Mouse (Mus musculus): ENCODE data around the gene Carf. TPM values are rescaled to one million over a fixed set of nuclear protein-coding genes. Genes with fewer than 3 reads are reported as not detected.

Gene Carf
- polyA plus RNA-seq, 2 experiments, result 9.0 to 9.4 TPM

DNA sequence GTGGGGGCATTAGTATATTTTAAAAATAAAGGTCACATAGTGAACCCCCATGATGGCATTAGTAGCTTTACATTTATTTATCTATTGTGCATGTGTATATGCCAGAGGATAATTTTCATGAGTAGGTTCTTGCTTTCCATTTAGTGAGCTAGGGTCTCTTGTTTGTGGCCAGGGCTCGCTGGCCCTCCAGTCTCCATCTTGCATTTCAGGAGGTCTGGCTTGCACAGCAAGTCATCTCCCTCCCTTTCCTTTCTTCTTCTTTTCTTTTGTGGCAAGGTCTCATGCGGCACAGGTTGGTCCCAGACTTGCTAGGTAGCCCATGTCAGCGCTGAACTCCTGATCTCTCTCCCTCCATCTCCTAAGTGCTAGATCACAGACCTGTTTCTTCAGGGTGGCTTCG, 81.3 kb downstream of the Carf start:
- no peaks in the 10 kb centered on the region for H3K27me3 ChIP-seq (ENCODE audit: control insufficient read depth, insufficient read depth, low read length)
- DNase-seq (ENCODE audit: low spot score) (no peak), ATAC-seq (ENCODE audit: low FRiP score, low read depth) (no peak)
- no peaks in the 10 kb centered on the region for H3K36me3 ChIP-seq (ENCODE audit: control insufficient read depth, insufficient read depth, low read length)
- peaks cover 3% of the 10 kb centered on the region; the same call in 1 of the 2 replicates for H3K4me1 ChIP-seq (ENCODE audit: control insufficient read depth, insufficient read depth, low read length)
- TF ChIP-seq POLR2A (IDR thresholded peaks at IDR 0.05; ENCODE audit: borderline replicate concordance, extremely low read depth, insufficient read depth, insufficient read length), result no peak
- no peak overlapping the region for H3K27ac ChIP-seq (replicated peaks; ENCODE audit: low read depth, low read length)
- peak overlapping the region; percentile 39 for H3K4me2 ChIP-seq (replicated peaks; ENCODE audit: low read depth, low read length, severe bottlenecking)
- H3K9ac ChIP-seq (ENCODE audit: low read depth, low read length, severe bottlenecking), result peak overlapping the region; percentile 77; the same call in 1 of the 2 replicates
- no peaks in the 10 kb centered on the region for H3K9me3 ChIP-seq (ENCODE audit: control insufficient read depth, low read length)
- H3K4me3 ChIP-seq (replicated peaks; ENCODE audit: low read length), result peak overlapping the region; percentile 88; the same call in 1 of the 2 replicates
- WGBS, result 28% methylated on average over 4 of the region's 4 CpGs

DNA sequence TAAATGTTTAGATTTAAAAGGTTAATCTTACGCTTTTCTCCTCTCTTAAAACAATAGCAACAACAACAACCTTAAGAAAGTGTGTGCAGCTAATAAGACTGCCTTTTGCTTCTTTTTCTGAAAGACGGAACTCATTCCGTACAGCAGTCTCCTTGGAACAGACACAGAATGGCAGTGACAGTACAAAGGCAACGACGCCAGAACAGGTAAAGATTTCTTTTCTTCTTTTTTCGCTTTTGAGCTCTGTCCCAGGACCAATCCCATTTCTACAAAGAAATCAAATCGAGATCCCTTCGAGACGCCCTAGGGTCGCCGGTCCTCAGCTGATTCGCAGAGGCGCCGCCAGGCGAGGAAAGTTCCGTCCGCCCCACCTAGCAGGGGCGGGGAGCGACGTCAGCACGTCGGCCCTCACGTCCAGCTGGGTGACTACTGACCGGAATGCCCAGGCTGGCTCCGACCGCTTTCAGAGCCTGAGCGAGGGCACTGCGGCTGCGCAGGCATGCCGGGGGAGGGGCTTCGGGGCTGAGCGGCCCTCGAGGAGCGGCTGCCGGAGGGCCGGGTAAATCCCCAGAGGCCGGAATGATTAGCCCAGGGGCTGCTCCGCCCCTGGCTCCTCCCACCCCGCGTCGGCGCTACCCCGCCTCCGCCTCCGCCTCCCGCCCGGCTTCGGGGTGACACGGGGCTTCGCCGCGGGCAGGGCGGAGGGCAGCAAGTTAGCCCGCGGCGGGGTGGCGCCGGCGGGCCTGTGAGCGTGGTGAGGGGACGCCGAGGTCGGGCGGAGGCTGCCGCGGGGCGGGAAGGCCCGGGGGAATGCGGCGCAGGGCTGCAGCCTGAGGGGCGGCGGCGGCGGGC, 82.1 kb downstream of the Carf start, which contains the start of gene Nbeal1:
Nbeal1 (plus strand) TSS at position 668 of the 852 bp plus-strand sequence.
- Histone ChIP-seq H3K9ac (ENCODE audit: low read depth, low read length, severe bottlenecking) (peak within 1 kb of the TSS; percentile 77), H3K27me3 (ENCODE audit: control insufficient read depth, insufficient read depth, low read length) (no peaks in the 10 kb centered on the region), H3K4me1 (ENCODE audit: control insufficient read depth, insufficient read depth, low read length) (peaks cover 3% of the 10 kb centered on the region; the same call in 1 of the 2 replicates), H3K4me2 (replicated peaks; ENCODE audit: low read depth, low read length, severe bottlenecking) (peak within 1 kb of the TSS; percentile 39), H3K4me3 (replicated peaks; ENCODE audit: low read length) (peak within 1 kb of the TSS; percentile 88), H3K27ac (replicated peaks; ENCODE audit: low read depth, low read length) (peak within 1 kb of the TSS; percentile 94), H3K9me3 (ENCODE audit: control insufficient read depth, low read length) (no peaks in the 10 kb centered on the region), H3K36me3 (ENCODE audit: control insufficient read depth, insufficient read depth, low read length) (no peaks in the 10 kb centered on the region)
- ATAC-seq (ENCODE audit: low FRiP score, low read depth), result peak; percentile 97
- DNase-seq (ENCODE audit: low spot score), result peak; percentile 98
- peak; percentile 85; the same call in 1 of the 2 replicates for TF ChIP-seq POLR2A (IDR thresholded peaks at IDR 0.05; ENCODE audit: borderline replicate concordance, extremely low read depth, insufficient read depth, insufficient read length)
- 1% methylated on average over 67 of the region's 74 CpGs for WGBS

DNA sequence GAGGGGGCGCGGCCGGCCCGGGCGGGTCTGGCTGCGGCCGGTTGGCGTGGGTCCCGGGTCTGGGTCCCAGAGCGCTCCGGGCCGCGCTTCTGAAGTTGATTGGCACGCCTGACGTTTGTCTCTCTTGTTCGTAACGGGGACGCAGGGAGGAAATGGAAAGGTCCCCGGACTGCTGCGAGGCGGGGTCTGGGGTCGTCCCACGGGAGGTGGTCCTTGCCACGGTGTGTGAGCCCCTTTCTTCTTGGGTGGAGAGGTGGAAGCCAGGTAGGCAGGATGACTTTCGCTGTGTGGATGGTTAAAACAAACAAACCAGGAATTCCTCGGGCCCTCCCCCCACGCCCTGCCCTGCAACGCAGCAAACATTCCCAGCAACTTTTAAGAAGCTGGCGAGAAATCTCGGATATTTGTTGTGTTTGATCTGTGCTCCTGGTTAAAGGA, 82.8 kb downstream of the Carf start:
- Histone ChIP-seq H3K27ac (replicated peaks; ENCODE audit: low read depth, low read length) (peak overlapping the region; percentile 94), H3K9me3 (ENCODE audit: control insufficient read depth, low read length) (no peaks in the 10 kb centered on the region)
- 0 out of 2 replicates have a peak, but pooled peaks have one; percentile 6 for TF ChIP-seq POLR2A (IDR thresholded peaks at IDR 0.05; ENCODE audit: borderline replicate concordance, extremely low read depth, insufficient read depth, insufficient read length)

DNA sequence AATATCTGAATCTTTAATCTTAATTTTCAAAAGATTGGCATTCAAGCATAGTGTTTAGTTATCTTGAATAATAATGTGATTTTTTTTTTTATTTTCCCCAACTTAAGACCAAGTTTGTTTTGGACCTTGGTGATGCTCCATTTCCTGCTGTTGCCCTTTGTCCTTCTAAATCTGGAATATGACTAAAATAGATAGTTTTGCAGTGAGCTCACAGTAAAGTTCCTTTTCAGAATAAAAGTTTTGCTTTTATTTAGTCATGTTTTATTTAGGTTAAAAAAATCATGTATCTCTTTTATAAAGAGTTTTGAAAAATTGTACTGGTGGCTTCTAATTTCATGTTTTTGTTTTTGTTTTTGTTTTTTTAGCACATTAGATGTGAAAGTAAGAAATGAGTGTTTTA, 90.4 kb downstream of the Carf start:
- 0 out of 2 replicates have a peak, but pooled peaks cover 3% of the 10 kb centered on the region for H3K36me3 ChIP-seq (ENCODE audit: control insufficient read depth, insufficient read depth, low read length)
- no peak for TF ChIP-seq POLR2A (IDR thresholded peaks at IDR 0.05; ENCODE audit: borderline replicate concordance, extremely low read depth, insufficient read depth, insufficient read length)
- no peak overlapping the region for H3K9ac ChIP-seq (ENCODE audit: low read depth, low read length, severe bottlenecking)
- H3K4me3 ChIP-seq (replicated peaks; ENCODE audit: low read length), result no peak overlapping the region
- no peak overlapping the region for H3K4me2 ChIP-seq (replicated peaks; ENCODE audit: low read depth, low read length, severe bottlenecking)
- ATAC-seq (ENCODE audit: low FRiP score, low read depth) (no peak), DNase-seq (ENCODE audit: low spot score) (no peak)
- no peaks in the 10 kb centered on the region for H3K4me1 ChIP-seq (ENCODE audit: control insufficient read depth, insufficient read depth, low read length)
- H3K27ac ChIP-seq (replicated peaks; ENCODE audit: low read depth, low read length), result no peak overlapping the region
- H3K27me3 ChIP-seq (ENCODE audit: control insufficient read depth, insufficient read depth, low read length), result no peaks in the 10 kb centered on the region
- no peaks in the 10 kb centered on the region for H3K9me3 ChIP-seq (ENCODE audit: control insufficient read depth, low read length)

More for the DNA sequence above, 82.8 kb downstream of the Carf start:
- DNase-seq (ENCODE audit: low spot score), result peak; percentile 66
- peak; percentile 80 for ATAC-seq (ENCODE audit: low FRiP score, low read depth)
- peak overlapping the region; percentile 39 for H3K4me2 ChIP-seq (replicated peaks; ENCODE audit: low read depth, low read length, severe bottlenecking)
- WGBS, result under 1% methylated on average over 22 of the region's 30 CpGs
- peaks cover 3% of the 10 kb centered on the region; the same call in 1 of the 2 replicates for H3K4me1 ChIP-seq (ENCODE audit: control insufficient read depth, insufficient read depth, low read length)
- H3K27me3 ChIP-seq (ENCODE audit: control insufficient read depth, insufficient read depth, low read length), result no peaks in the 10 kb centered on the region
- H3K4me3 ChIP-seq (replicated peaks; ENCODE audit: low read length), result peak overlapping the region; percentile 88
- peak overlapping the region; percentile 77 for H3K9ac ChIP-seq (ENCODE audit: low read depth, low read length, severe bottlenecking)
- H3K36me3 ChIP-seq (ENCODE audit: control insufficient read depth, insufficient read depth, low read length), result no peaks in the 10 kb centered on the region

DNA sequence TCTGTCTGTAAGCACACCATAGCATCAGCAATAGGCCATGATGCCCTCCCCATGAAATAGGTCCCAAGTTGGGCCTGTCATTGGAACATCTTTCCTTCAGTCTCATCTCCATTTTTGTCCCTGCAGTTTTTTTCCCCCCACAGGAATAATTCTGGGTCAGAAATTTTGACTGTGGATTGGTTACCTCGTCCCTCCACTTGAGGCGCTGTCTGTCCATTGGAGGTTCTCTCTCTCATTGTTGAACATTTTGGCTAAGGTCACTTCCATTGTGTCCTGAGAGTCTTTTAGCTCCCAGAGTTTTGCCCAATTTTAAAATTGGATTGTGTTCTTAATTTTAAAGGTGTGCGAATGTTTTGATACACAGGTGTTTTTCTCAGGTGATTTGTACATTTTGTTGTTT, 98.8 kb downstream of the Carf start:
- DNase-seq (ENCODE audit: low spot score), result no peak

More for the DNA sequence above, 98.8 kb downstream of the Carf start:
- H3K9ac ChIP-seq (ENCODE audit: low read depth, low read length, severe bottlenecking), result no peak overlapping the region
- no peaks in the 10 kb centered on the region for H3K4me1 ChIP-seq (ENCODE audit: control insufficient read depth, insufficient read depth, low read length)
- no peak overlapping the region for H3K4me2 ChIP-seq (replicated peaks; ENCODE audit: low read depth, low read length, severe bottlenecking)
- TF ChIP-seq POLR2A (IDR thresholded peaks at IDR 0.05; ENCODE audit: borderline replicate concordance, extremely low read depth, insufficient read depth, insufficient read length), result no peak
- 71% methylated on average over 3 of the region's 3 CpGs for WGBS
- no peak overlapping the region for H3K27ac ChIP-seq (replicated peaks; ENCODE audit: low read depth, low read length)
- no peaks in the 10 kb centered on the region for H3K9me3 ChIP-seq (ENCODE audit: control insufficient read depth, low read length)
- H3K4me3 ChIP-seq (replicated peaks; ENCODE audit: low read length), result no peak overlapping the region
- H3K36me3 ChIP-seq (ENCODE audit: control insufficient read depth, insufficient read depth, low read length), result peaks cover 36% of the 10 kb centered on the region
- no peaks in the 10 kb centered on the region for H3K27me3 ChIP-seq (ENCODE audit: control insufficient read depth, insufficient read depth, low read length)
- ATAC-seq (ENCODE audit: low FRiP score, low read depth), result no peak

Data from limb, embryonic 14.5 days (tissue).